Mouse (Mus musculus): ENCODE data around the gene H2afj.

The H2afj gene

GRCm38 (mm10) chr6:136805409-136805775, 2.7 kb upstream of the H2afj start:
- DNase-seq (ENCODE audit: low spot score): no peak

- DNase-seq (ENCODE audit: low spot score): no peak
Measured at GRCm38 (mm10) chr6:136806819-136807218, 1.2 kb upstream of the H2afj start.

DNA sequence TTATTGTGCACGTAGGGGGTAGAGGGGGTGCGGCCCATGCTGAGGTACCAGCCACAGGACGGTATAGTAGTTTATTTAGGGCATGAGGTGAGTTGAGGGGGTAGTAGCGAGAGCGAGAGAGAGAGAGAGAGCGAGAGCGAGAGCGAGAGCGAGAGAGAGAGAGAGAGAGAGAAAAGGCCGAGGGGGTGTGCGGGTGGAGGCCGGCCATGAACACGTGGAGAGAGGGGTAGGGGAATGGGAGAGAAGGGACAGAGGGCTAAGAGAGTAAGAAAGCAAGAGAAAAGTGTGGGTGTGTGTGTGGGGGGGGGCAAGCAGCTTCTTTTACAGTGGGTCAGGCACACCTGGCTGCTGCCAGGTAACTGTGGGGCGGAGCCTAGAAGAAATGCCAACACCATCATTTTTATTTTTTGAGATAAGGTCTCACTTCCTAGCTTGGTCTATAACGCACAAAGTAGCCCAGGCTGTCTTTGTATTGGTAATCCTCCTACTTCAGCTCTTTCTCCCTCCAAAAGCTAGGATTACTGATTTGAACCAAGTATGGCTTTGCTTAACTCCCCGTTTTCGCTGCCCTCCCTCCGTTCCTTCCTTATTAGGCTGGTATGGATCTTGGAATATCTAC, 540 bp upstream of the H2afj start:
- DNase-seq (ENCODE audit: low spot score): no peak

- peak; percentile 49 for DNase-seq (ENCODE audit: low spot score)
Measured at GRCm38 (mm10) chr6:136808631-136809046, 595 bp downstream of the H2afj start.

- DNase-seq (ENCODE audit: low spot score): peak; percentile 38
Measured at GRCm38 (mm10) chr6:136809077-136809476, 1.0 kb downstream of the H2afj start.

DNA sequence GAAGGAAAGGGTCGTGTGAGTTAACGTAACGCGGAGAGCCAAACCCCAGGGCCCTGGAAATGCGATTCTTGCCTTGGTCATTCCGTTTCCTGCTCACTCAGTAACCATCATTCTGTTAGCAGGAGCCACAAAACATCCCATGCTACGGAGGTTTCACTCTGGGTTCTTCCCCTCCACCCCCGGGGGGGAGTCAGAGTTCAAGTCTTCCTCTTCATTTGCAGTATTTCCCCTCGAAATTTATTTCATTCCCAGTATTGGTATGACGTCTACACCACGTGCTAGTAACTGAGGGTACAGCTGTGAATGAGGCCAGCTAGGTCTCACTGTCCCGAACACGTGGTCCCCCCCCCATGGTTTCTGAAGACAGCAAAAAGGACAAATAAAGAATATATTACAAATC, 1.6 kb downstream of the H2afj start:
- no peak for DNase-seq (ENCODE audit: low spot score)

- no peak for DNase-seq (ENCODE audit: low spot score)
Measured at GRCm38 (mm10) chr6:136811196-136811595, 3.2 kb downstream of the H2afj start.

DNA sequence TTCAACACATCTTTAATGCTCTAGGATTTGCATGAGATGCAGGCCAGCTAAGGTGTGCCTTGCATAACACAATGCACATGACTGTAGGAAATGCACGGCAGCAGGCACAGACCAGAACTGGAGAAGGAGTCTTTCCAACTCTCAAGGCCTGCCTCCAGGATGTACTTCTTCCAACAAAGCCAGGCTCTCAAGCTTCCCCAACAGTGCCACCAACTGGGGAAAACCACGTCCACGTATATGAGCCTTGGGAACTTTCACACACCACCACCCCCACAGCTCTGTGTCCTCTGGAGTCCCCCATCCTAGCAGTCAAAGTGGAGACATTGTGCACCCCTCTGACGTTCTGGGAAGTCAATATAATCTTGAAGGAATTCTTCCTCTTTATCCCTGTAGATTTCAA, 5.1 kb downstream of the H2afj start:
- no peak for DNase-seq (ENCODE audit: low spot score)

- DNase-seq (ENCODE audit: low spot score): no peak
Measured at GRCm38 (mm10) chr6:136815381-136815780, 7.3 kb downstream of the H2afj start.

GRCm38 (mm10) chr6:136816826-136817225, 8.8 kb downstream of the H2afj start:
- DNase-seq (ENCODE audit: low spot score): no peak

DNA sequence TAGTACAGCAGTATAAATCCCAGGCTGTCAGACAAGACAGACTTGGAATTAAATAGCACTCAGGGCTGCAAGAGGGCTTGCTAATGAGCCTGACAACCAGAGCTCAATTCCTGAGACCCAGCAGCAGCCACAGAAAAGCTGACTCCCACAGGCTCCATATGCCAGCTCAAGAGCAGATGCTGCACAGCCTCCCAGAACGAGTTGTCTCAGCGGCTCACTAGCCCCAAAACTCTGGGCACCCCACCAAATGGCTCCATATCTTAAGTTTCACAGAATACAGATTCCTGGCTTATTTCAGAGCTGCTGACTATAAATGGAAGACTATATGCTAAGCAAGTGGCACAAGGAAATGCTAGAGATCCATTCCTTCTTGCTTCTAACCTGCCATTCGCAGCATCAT, 9.5 kb downstream of the H2afj start:
- DNase-seq (ENCODE audit: low spot score): no peak

DNA sequence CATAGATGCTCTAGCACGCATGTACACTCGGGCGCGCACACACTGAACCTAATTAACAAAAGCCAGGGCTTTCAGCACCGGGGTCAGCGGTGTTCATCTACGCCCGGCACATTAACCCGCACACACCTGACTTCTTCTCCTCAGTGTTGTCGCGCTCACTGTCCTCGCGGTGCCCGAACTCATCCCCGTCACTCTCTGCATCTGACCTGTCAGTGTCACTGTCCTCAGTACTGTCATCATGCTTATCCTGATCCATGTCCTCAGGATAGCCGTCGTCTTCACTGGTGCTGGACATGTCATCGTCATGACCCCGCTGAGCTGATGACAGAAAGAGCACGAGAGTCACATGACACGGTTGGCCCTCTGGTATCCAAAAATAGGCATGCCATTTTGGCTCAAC, 12.3 kb downstream of the H2afj start:
- no peak for DNase-seq (ENCODE audit: low spot score)

- no peak for DNase-seq (ENCODE audit: low spot score)
Measured at GRCm38 (mm10) chr6:136821086-136821485, 13.0 kb downstream of the H2afj start.

- no peak for DNase-seq (ENCODE audit: low spot score)
Measured at GRCm38 (mm10) chr6:136824987-136825386, 16.9 kb downstream of the H2afj start.

DNA sequence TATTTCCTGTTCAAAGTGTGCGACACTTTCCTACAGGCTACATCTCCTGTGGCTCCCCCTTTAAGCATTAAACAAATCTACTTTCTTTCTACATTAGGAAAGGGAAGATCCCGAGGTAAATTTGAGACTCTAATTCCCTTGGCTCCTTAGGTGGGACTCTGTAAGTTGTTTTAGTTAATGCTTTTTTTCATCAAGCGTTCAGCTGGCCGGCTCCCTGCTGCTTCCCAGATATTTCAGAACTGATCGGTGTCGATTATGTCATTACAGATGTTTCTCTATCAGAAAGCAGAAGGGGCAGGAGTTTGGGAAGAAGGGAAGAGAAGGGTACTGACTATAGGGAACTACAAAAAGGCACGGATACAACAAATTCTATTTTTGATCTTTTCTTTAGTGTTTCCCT, 19.1 kb downstream of the H2afj start:
- no peak for DNase-seq (ENCODE audit: low spot score)

GRCm38 (mm10) chr6:136827516-136827880, 19.5 kb downstream of the H2afj start, which contains the start of gene BC049715:
BC049715 (plus strand) TSS chr6:136827626.
- no peak for DNase-seq (ENCODE audit: low spot score)

GRCm38 (mm10) chr6:136827881-136828561, 20.0 kb downstream of the H2afj start, which contains the start of gene Wbp11:
Wbp11 (minus strand) TSS chr6:136828233.
- peak; percentile 90 for DNase-seq (ENCODE audit: low spot score)

GRCm38 (mm10) chr6:136828681-136829080, 20.6 kb downstream of the H2afj start:
- no peak for DNase-seq (ENCODE audit: low spot score)

- no peak for DNase-seq (ENCODE audit: low spot score)
Measured at GRCm38 (mm10) chr6:136831712-136832111, 23.7 kb downstream of the H2afj start.

DNA sequence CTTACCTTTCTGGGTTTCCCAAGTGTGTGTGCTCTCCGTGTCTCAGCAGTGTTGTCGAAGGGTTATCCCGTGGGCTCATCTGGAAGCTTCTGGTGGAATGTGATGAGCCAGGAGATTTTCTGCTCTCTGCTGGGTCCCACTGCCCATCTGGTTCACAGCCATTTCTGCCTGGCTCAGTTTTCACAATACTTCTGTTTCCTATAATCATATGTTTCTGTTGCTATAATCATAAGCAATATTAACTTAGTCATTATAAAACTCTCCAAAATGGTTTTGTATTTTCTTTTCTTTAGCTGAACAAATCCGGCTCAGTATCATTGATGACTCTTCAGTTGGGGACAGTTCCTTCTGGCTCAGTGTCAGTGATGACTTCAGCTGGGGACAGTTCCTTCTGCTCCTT, 27.3 kb downstream of the H2afj start, which contains the start of gene Smco3:
Gene Smco3 (minus strand): TSS at position 101 of the 400 bp plus-strand sequence.
- no peak for DNase-seq (ENCODE audit: low spot score)

DNA sequence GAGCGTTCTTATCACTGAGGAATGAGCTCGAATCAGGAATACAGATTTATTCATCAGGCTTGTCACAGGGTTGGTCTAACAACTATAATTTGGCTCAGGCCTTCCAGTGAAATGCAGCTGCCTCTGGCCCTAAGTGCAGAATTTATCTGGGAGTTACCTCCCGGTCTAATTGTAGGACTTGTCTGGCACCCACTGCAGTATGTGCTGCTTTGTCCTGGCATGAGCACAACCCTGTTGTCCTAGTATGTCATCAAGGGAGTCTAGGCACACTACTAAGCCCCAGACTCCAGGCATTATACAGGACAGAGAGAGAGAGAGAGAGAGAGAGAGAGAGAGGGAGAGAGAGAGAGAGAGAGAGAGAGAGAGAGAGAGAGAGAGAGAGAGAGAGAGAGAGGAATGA, 29.3 kb downstream of the H2afj start:
- DNase-seq (ENCODE audit: low spot score): no peak

DNA sequence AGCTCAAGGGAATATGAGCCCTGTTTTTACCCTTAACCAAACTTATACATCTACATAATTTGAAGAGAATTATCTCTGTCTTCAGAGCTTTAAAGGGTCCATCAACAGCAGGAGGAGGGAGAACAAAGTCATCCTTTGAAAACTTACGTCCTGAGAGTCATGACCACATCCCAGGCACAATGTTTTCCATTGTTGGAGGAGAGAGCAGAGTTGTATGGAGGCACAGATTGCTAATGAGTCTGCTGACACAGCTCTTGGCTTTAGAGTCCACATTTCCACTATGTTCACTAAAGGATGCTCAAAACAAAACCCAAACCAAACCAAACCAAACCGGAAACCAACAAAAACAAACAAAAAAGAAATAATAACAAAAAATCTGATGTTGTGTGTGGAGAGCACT, 36.9 kb downstream of the H2afj start:
- DNase-seq (ENCODE audit: low spot score): no peak

DNA sequence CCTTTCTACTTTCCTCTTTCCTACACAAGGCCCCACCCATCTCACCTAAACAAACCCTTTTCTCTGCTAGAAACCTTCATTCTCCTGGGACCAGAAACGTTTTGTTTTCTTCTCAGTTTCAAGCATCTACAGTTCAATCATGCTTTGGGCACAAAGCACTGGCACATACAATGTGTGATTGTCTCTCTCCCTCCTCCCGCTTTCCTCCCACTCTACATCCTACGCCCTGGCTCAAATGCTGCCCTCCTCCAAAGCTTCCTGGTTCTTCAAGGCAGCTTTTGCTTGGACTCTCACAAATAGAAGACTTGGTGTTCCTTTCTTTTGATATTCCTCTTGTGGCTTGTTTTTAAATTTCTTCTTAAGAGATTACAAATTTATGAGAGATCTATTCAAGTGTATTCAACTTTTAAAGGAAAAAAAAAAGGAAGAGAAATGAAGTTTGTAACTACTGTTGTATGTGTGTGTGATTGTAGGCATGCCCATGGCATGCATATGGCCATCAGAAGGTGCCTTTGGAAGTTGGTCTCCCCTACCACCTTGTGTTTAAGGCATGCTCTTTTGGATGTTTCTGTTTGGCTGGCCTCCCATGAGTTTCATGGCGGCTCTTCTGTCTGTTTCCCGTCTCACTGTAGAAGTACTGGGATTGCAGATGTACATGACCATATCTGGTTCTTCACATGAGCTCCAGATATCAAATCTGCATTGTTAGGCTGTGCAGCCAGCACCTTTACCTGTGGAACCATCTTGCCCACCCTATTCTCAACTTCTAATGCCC, 37.8 kb downstream of the H2afj start:
- no peak for DNase-seq (ENCODE audit: low spot score)
